Comparison of ENCODE assay signal across 10 mouse cellular contexts in the genomic region with DNA sequence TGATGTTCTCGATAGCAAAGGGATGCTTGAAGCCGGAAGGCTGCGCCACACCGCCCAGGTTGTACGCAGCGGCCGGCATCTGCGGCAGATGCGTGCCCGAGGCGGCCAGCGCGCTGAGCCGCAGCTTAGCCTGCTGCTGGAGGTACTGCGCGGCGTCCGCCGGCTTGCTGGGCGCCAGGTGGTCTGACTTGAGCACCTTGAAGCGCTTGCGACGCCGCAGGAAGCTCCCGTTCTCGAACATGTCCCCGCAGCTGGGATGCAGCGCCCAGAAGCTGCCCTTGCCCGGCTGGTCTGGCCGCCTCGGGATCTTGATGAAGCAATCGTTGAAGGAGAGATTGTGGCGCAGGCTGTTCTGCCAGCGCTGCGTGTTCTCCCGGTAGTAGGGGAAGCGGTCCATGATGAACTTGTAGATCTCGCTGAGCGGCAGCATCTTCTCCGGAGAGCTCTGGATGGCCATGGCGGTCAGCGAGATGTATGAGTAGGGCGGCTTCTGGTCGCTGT. TPM values are rescaled to one million over a fixed set of nuclear protein-coding genes. Genes with fewer than 3 reads are reported as not detected.
DNase-seq lines count a peak whose midpoint lies in the region; ATAC-seq and TF ChIP-seq lines count a peak whose summit lies in the region.
"Had no signal": no experiment of that assay in that cellular context is flagged by ENCODE, and none has a peak within 500 bp of the region (broad histone marks: within the 10 kb centered on the region; RNA-seq: fewer than 3 reads in every experiment).

No protein-coding gene starts in this region.

- H3K9ac ChIP-seq in heart, adult 2 months (ENCODE audit: low read depth, low read length) = no peak overlapping the region
- no peak overlapping the region for H3K9ac ChIP-seq in forebrain, embryonic 15.5 days (replicated peaks)
- H3K9ac ChIP-seq in midbrain, embryonic 14.5 days (replicated peaks; ENCODE audit: low read length) = peak overlapping the region; percentile 60

- WGBS in heart, adult 2 months = 2% methylated on average over 44 of the region's 44 CpGs
- WGBS in forebrain, embryonic 15.5 days = under 1% methylated on average over 44 of the region's 44 CpGs
- WGBS in midbrain, embryonic 14.5 days = under 1% methylated on average over 44 of the region's 44 CpGs

- H3K27me3 ChIP-seq in heart, adult 2 months (ENCODE audit: control insufficient read depth, insufficient read depth, low read length) = peaks cover 33% of the 10 kb centered on the region
- peaks cover 95% of the 10 kb centered on the region for H3K27me3 ChIP-seq in forebrain, embryonic 15.5 days
- H3K27me3 ChIP-seq in midbrain, embryonic 14.5 days (ENCODE audit: control insufficient read depth, insufficient read depth, low read length) = peaks cover 82% of the 10 kb centered on the region

- no peaks in the 10 kb centered on the region for H3K9me3 ChIP-seq in forebrain, embryonic 15.5 days
- no peaks in the 10 kb centered on the region for H3K9me3 ChIP-seq in midbrain, embryonic 14.5 days (ENCODE audit: control insufficient read depth, low read length)

- no peak for TF ChIP-seq EP300 in heart, adult 2 months (IDR thresholded peaks at IDR 0.05; ENCODE audit: insufficient read depth, low read depth, low read length)

- intact Hi-C loops in heart, adult 2 months (cut with DNase I) = no loop called here

- no peak for TF ChIP-seq POLR2A in heart, adult 2 months (IDR thresholded peaks at IDR 0.05; ENCODE audit: insufficient read depth, low read depth, low read length)

- TF ChIP-seq CTCF in heart, adult 2 months (IDR thresholded peaks at IDR 0.05) = no peak

- 0 out of 2 replicates have a peak overlapping the region, but pooled peaks have one; percentile 16 for H3K4me2 ChIP-seq in forebrain, embryonic 15.5 days (replicated peaks)
- peak overlapping the region; percentile 64 for H3K4me2 ChIP-seq in midbrain, embryonic 14.5 days (ENCODE audit: low read length)

- H3K27ac ChIP-seq in heart, adult 2 months = no peak overlapping the region
- no peak overlapping the region for H3K27ac ChIP-seq in forebrain, embryonic 15.5 days (replicated peaks)
- peak overlapping the region; percentile 68 for H3K27ac ChIP-seq in midbrain, embryonic 14.5 days (replicated peaks; ENCODE audit: low read depth, low read length)

- no peak overlapping the region for H3K4me3 ChIP-seq in heart, adult 2 months
- H3K4me3 ChIP-seq in forebrain, embryonic 15.5 days = peak overlapping the region; percentile 11
- peak overlapping the region; percentile 39 for H3K4me3 ChIP-seq in midbrain, embryonic 14.5 days (replicated peaks; ENCODE audit: low read depth, low read length)

- no peaks in the 10 kb centered on the region for H3K79me2 ChIP-seq in heart, adult 2 months (replicated peaks; ENCODE audit: control insufficient read depth, insufficient read depth, low read length)

- no peaks in the 10 kb centered on the region for H3K4me1 ChIP-seq in heart, adult 2 months (ENCODE audit: control insufficient read depth, insufficient read depth, low read length)
- H3K4me1 ChIP-seq in forebrain, embryonic 15.5 days = peaks cover 21% of the 10 kb centered on the region
- peaks cover 40% of the 10 kb centered on the region for H3K4me1 ChIP-seq in midbrain, embryonic 14.5 days (ENCODE audit: control insufficient read depth, insufficient read depth, low read length)

- ATAC-seq in forebrain, embryonic 15.5 days (replicated peaks) = no peak
- ATAC-seq in midbrain, embryonic 14.5 days (ENCODE audit: low FRiP score, low TSS enrichment) = no peak
- ATAC-seq in granulocyte monocyte progenitor cell, adult 5-6 weeks (replicated peaks; ENCODE audit: poor library complexity, severe bottlenecking) = no peak

- DNase-seq in heart, adult 11 months = peak; percentile 73
- no peak for DNase-seq in heart, adult 2 months
- DNase-seq in ES-CJ7 (ENCODE audit: low read depth, low spot score) = peak; percentile 28
- DNase-seq in midbrain, embryonic 14.5 days = peak; percentile 68
- DNase-seq in adrenal gland, adult (ENCODE audit: inconsistent age in 2 of 2, low spot score in 1 of 2) = no peak
- DNase-seq in kidney, adult 18-20 months = no peak
- DNase-seq: gastrocnemius, postnatal 36 days had no signal

- no peaks in the 10 kb centered on the region for H3K36me3 ChIP-seq in heart, adult 2 months (ENCODE audit: control insufficient read depth, insufficient read depth, low read length)
- H3K36me3 ChIP-seq in forebrain, embryonic 15.5 days = no peaks in the 10 kb centered on the region
- H3K36me3 ChIP-seq in midbrain, embryonic 14.5 days (ENCODE audit: control insufficient read depth, insufficient read depth, low read length) = no peaks in the 10 kb centered on the region

RNA-seq across cellular contexts. Expression of a gene that starts 1.0 kb away (rescaled TPM):
- not detected for total RNA-seq in heart, adult 2 months (2021)
- not detected in 2 replicates for polyA plus RNA-seq in heart, adult 2 months (2012; rRNA removed)
- polyA plus RNA-seq in forebrain, embryonic 15.5 days (2015; fragmentation: Nextera tagmentation; extraction: Ambion mirVana) = 0.98 and 1.0 TPM in 2 replicates
- polyA plus RNA-seq in midbrain, embryonic 14.5 days (2014; fragmentation: Nextera tagmentation; extraction: Ambion mirVana) = 9.9 and 10.7 TPM in 2 replicates
- not detected in 2 replicates for total RNA-seq in granulocyte monocyte progenitor cell, adult 5-6 weeks (2014; fragmentation: Nextera tagmentation)
- not detected in 2 replicates for total RNA-seq in granulocyte monocyte progenitor cell, adult 5-6 weeks (2017)
- total RNA-seq: gastrocnemius, postnatal 36 days; left cerebral cortex, postnatal 10 days had no signal

Comparison
In these comparisons a context has a peak if more than half of its experiments do, and no peak if none do; other contexts are left out.
1. DNase-seq: peak in heart, adult 11 months (single experiment), ES-CJ7 (single experiment) and midbrain, embryonic 14.5 days (single experiment); none in heart, adult 2 months (0 of 2), adrenal gland, adult (0 of 2) and kidney, adult 18-20 months (single experiment).